Mouse (Mus musculus) ES-E14 (cell line): ENCODE data around the gene Fgd2. TPM values are rescaled to one million over a fixed set of nuclear protein-coding genes. Genes with fewer than 3 reads are reported as not detected.

Experiments used
- DNase-seq: peaks from one replicate; pipeline ENCODE4 v3.0.0-alpha.2; 2013; ENCODE audit warnings: low read depth, low spot score
- H3K27ac ChIP-seq: 2 replicates; pipeline ENCODE4 v1.5.1; 2012; ENCODE audit warnings: low read depth, mild to moderate bottlenecking, low read length, moderate library complexity, mixed read lengths; ENCODE audit not compliant: poor library complexity, insufficient read depth, severe bottlenecking
- H3K36me3 ChIP-seq: 2 replicates; pipeline ENCODE4 v1.6.1; 2012; ENCODE audit warnings: mild to moderate bottlenecking, low read length, moderate library complexity, mixed read lengths; ENCODE audit not compliant: control insufficient read depth, poor library complexity, insufficient read depth, severe bottlenecking
- H3K4me1 ChIP-seq, 2 experiments: fragments of 150-350 bp in 1 of 2; sonication (generic) in 1 of 2; 2 replicates each; pipeline ENCODE4 v1.6.1; 2012; ENCODE audit warnings: low read length in 2 of 2, mild to moderate bottlenecking in 1 of 2, mixed read lengths in 1 of 2; ENCODE audit not compliant: control insufficient read depth in 2 of 2, insufficient read depth in 2 of 2, poor library complexity in 1 of 2
- H3K4me3 ChIP-seq, 2 experiments: fragments of 150-350 bp in 1 of 2; sonication (generic) in 1 of 2; 2 replicates each; pipeline ENCODE4 v1.5.1; 2012; ENCODE audit warnings: low read length in 2 of 2, low read depth in 1 of 2, mild to moderate bottlenecking in 1 of 2, mixed read lengths in 1 of 2; ENCODE audit not compliant: insufficient read depth in 1 of 2, poor library complexity in 1 of 2, severe bottlenecking in 1 of 2
- H3K9ac ChIP-seq: 2 replicates; pipeline ENCODE4 v1.6.1; 2012; ENCODE audit warnings: low read depth, mild to moderate bottlenecking, low read length, mixed read lengths; ENCODE audit not compliant: poor library complexity, insufficient read depth, severe bottlenecking
- H3K9me3 ChIP-seq: fragments of 150-350 bp; sonication (generic); 2 replicates; pipeline ENCODE4 v1.6.1; 2012; ENCODE audit warnings: low read depth, mild to moderate bottlenecking, low read length; ENCODE audit not compliant: control insufficient read depth, insufficient read depth
- CHD2 ChIP-seq: IDR thresholded peaks from 2 replicates; pipeline ENCODE4 v1.6.1; 2014; ENCODE audit warnings: mild to moderate bottlenecking, low read depth, low read length, inconsistent platforms
- HCFC1 ChIP-seq: IDR thresholded peaks from 2 replicates; pipeline ENCODE4 v1.6.1; 2012; ENCODE audit warnings: low read length, inconsistent platforms, borderline replicate concordance; ENCODE audit not compliant: insufficient read depth
- MAFK ChIP-seq: IDR thresholded peaks from 2 replicates; pipeline ENCODE4 v1.6.1; 2014; ENCODE audit warnings: mild to moderate bottlenecking, low read depth, low read length, inconsistent platforms; ENCODE audit not compliant: insufficient read depth
- ZC3H11A ChIP-seq: IDR thresholded peaks from 2 replicates; pipeline ENCODE4 v1.6.1; 2012; ENCODE audit warnings: low read depth, mild to moderate bottlenecking, inconsistent platforms, low read length, borderline replicate concordance
- ZNF384 ChIP-seq: IDR thresholded peaks from 2 replicates; pipeline ENCODE4 v1.6.1; 2012; ENCODE audit warnings: low read depth, low read length, inconsistent platforms
- in situ Hi-C, 2 experiments: fragments of 600-800 bp; cut with MboI; formaldehyde crosslinking; loops; one replicate each; pipeline ENCODE4 v1.15.1; 2025; ENCODE audit warnings: low sequenced_read_pairs in 2 of 2, inconsistent platforms in 1 of 2; ENCODE audit not compliant: unreplicated experiment in 2 of 2
- total RNA-seq: library from RNA; depleted of rRNA; stranded (reverse); fragments of 300-350 nt; gene quantifications from 2 replicates; pipeline ENCODE4 v1.2.3, GENCODE M21; 2012

The Fgd2 gene
- total RNA-seq, 1 experiment, result 1.9 TPM

GRCm38 (mm10) chr17:29422337-29422736, 61.6 kb downstream of the Fgd2 start:
- no peak for DNase-seq
- no peak overlapping the region for H3K4me3 ChIP-seq
- in situ Hi-C loops, result no loop called here
- TF ChIP-seq ZC3H11A (0 out of 2 replicates have a peak, but pooled peaks have one; percentile 29), HCFC1 (no peak), ZNF384 (no peak), MAFK (no peak), CHD2 (no peak)
- H3K36me3 ChIP-seq, result no peaks in the 10 kb centered on the region
- H3K9me3 ChIP-seq, result no peaks in the 10 kb centered on the region
- H3K4me1 ChIP-seq, result peaks cover 4 to 18% of the 10 kb centered on the region in 2 experiments; a peak in 2 of 4 replicates
- no peak overlapping the region for H3K9ac ChIP-seq
- H3K27ac ChIP-seq, result no peak overlapping the region

- H3K9me3 ChIP-seq, result no peaks in the 10 kb centered on the region
- no peak overlapping the region for H3K4me3 ChIP-seq
- in situ Hi-C loops, result no loop called here
- no peak overlapping the region for H3K27ac ChIP-seq
- no peak for TF ChIP-seq MAFK
- no peak for TF ChIP-seq HCFC1
- TF ChIP-seq ZC3H11A, result no peak
- TF ChIP-seq CHD2, result no peak
- TF ChIP-seq ZNF384, result no peak
- H3K36me3 ChIP-seq, result no peaks in the 10 kb centered on the region
- H3K4me1 ChIP-seq, result peaks cover 4 to 18% of the 10 kb centered on the region in 2 experiments; a peak in 2 of 4 replicates
- DNase-seq, result no peak
- H3K9ac ChIP-seq, result no peak overlapping the region
Measured at GRCm38 (mm10) chr17:29422912-29423504, 62.3 kb downstream of the Fgd2 start.

- Histone ChIP-seq H3K4me1 (peaks cover 4 to 15% of the 10 kb centered on the region in 2 experiments; a peak in 2 of 4 replicates), H3K27ac (no peak overlapping the region), H3K9ac (no peak overlapping the region)
Measured at GRCm38 (mm10) chr17:29423991-29424390, 63.3 kb downstream of the Fgd2 start.

GRCm38 (mm10) chr17:29425345-29425744, 64.6 kb downstream of the Fgd2 start:
- Histone ChIP-seq H3K36me3 (no peaks in the 10 kb centered on the region), H3K27ac (no peak overlapping the region), H3K4me1 (peaks cover 1 to 8% of the 10 kb centered on the region in 2 experiments; a peak in 1 of 4 replicates), H3K9ac (no peak overlapping the region), H3K9me3 (no peaks in the 10 kb centered on the region), H3K4me3 (no peak overlapping the region)
- no peak for TF ChIP-seq ZNF384
- TF ChIP-seq ZC3H11A, result no peak
- TF ChIP-seq MAFK, result no peak
- no peak for TF ChIP-seq CHD2
- no peak for TF ChIP-seq HCFC1
- no peak for DNase-seq
- in situ Hi-C loops, result no loop called here

More at GRCm38 (mm10) chr17:29423991-29424390, 63.3 kb downstream of the Fgd2 start:
- no peak overlapping the region for H3K4me3 ChIP-seq
- in situ Hi-C loops, result no loop called here
- H3K36me3 ChIP-seq, result no peaks in the 10 kb centered on the region
- H3K9me3 ChIP-seq, result no peaks in the 10 kb centered on the region
- TF ChIP-seq HCFC1, result no peak
- no peak for TF ChIP-seq MAFK
- no peak for TF ChIP-seq ZNF384
- TF ChIP-seq CHD2, result no peak
- TF ChIP-seq ZC3H11A, result no peak
- no peak for DNase-seq
